Mouse (Mus musculus) telencephalon, adult 2 months (tissue): ENCODE measurements at regions not wholly inside any gene's neighbourhood (a gene's known extent, or its start where the extent isn't known, plus 50 kb on each side); places are given as distances from the start of the nearest gene placed in this dataset.

Source experiments
- DNase-seq: peaks from one replicate; pipeline ENCODE4 v3.0.0-alpha.2; 2011; ENCODE audit warnings: low read depth, low spot score

DNA sequence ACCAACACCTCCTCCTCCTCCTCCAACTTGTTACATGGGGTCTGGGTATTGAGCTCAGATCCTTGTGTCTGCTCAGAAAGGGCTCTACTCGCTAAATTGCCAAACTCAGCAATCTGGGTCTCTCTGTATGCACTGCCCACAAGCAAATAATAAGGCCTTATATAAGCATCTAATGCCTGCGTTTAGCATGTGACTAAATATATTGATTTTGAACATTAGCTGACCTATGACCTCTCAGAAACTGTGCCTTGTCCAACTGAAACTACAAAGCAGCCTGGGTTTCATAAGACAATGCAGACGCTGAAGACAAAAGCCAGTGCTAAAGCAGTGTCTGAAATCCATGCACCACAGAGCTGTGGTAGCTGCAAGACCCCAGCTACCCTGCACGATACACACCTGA lies 206.3 kb upstream of the Mkln1 start:
- no peak for DNase-seq

GRCm38 (mm10) chr6:31193202-31193601 lies 205.3 kb upstream of the Mkln1 start:
- DNase-seq = peak; percentile 80

DNA sequence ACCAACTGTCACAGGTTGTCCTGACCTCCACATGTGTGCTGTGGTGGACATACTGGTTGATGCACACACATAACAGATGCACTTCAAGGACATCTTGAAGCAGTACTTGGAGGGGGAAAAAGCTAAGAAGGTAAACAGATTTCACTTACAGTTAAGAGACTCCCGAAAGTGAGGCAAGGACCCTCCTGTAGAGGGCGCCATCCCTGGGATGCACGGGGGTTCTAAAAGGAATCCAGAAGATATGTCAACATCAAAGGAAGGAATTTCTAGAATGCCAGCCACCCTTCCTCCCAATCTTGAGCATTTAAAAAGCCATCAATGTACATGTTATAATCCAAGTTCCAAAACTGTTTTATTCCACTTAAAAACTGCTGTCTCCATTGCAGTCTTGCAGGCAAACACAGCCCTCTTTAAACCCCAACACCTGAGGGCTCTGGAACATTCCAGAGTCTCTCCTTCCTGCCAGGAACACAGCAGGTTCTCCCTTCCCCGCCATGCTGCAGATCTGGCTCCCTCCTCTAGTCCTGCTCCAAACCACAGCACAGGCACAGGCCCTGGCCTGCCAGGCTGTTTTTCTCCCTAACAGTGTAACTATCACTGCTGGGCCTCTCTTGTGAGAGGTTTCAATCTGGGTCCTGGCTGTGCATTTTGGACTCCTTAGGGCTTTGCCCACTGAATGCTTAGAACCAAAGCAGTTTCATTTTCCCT lies 200.8 kb upstream of the Mkln1 start:
- DNase-seq = no peak

DNA sequence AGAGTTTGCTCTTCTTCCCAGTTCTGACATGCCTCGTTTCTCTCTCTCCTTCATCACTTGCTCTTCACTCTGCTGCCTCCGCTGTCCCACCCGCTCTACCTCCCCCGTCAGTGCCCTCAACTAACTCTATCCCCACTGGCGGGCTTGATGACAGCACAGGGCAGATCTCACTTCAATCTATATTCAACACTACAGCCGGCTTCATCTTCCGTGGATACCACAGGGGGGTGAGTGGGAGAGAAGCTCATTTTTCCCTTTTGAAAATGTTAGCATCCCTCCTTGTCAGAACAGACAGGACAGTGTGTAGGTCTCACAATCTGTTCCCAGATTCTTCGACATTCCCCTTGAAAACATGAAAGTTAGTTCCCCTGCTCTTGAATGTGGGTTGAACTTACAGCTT lies 200.2 kb upstream of the Mkln1 start:
- peak; percentile 56 for DNase-seq

- no peak for DNase-seq
Observed at GRCm38 (mm10) chr6:31200705-31201104, 197.8 kb upstream of the Mkln1 start.

DNA sequence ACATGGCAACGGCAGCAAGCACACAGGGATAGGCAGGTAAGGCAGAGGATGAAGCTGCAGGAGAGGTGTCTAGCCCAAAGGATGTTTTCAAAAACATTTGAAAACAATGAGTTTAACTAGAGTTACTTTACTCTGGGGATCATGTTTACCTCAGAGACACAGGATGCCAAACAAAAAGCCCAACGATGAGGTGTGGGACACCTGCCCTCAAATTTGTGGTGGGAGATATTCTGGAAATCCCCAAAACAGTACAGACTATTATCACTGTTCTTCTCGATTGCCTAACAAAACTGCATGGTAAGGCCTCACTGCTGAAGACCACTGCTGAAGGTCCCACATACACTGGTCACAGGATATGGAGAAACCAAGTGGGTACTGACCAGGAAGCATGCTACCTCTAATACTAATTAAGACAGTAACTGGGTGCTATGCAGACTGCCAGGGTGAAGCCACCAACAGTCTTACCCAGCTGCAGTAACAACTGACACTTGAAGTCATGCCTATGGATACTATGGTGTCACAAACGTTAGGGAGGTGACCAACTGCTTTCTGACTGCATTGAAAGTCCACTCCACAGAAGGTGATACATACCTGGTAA lies 197.1 kb upstream of the Mkln1 start:
- no peak for DNase-seq

- no peak for DNase-seq
Observed at GRCm38 (mm10) chr6:31202594-31202993, 195.9 kb upstream of the Mkln1 start.

GRCm38 (mm10) chr6:31204434-31204833 lies 194.1 kb upstream of the Mkln1 start:
- no peak for DNase-seq

GRCm38 (mm10) chr6:31204839-31205238 lies 193.7 kb upstream of the Mkln1 start:
- no peak for DNase-seq

- DNase-seq = no peak
Observed at GRCm38 (mm10) chr6:31206106-31206505, 192.4 kb upstream of the Mkln1 start.

- no peak for DNase-seq
Observed at GRCm38 (mm10) chr6:31207231-31207630, 191.3 kb upstream of the Mkln1 start.

DNA sequence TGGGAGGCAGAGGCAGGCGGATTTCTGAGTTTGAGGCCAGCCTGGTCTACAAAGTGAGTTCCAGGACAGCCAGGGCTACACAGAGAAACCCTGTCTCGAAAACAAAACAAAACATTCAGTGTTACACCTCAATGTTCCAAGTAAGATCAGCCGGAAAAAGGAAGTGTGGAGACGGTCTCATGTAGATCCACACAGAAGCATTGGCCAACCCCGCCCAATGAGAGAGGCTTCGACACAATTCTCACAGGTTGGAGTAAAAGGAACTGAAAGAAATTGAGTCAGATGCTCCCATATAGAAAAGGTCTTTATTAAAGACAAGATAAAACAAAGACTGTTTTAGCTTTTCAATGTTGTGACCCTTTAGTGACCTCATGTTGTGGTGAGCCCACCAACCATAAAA lies 190.3 kb upstream of the Mkln1 start:
- DNase-seq = no peak

GRCm38 (mm10) chr6:31209411-31210139 lies 189.0 kb upstream of the Mkln1 start:
- no peak for DNase-seq

- DNase-seq = no peak
Observed at GRCm38 (mm10) chr6:31210209-31210714, 188.3 kb upstream of the Mkln1 start.

DNA sequence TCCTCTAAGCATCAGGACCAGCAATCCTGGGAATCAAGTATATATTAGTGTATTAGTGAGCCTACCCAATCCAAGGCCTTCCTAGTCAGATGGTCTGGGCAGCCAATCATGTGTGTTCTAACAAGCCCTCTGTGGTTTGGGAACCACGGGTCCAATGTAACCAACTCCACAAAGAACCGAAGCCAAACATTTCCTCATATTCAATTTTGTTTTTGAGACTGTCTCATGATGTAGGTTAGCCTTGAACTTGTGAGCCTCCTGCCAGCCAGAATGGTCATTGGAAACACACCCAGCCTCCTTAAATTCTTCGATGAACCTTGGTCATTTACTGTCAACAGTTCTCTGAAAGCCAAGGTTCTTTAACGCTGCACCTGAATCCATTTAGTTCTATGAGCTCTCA lies 187.4 kb upstream of the Mkln1 start:
- DNase-seq = no peak

DNA sequence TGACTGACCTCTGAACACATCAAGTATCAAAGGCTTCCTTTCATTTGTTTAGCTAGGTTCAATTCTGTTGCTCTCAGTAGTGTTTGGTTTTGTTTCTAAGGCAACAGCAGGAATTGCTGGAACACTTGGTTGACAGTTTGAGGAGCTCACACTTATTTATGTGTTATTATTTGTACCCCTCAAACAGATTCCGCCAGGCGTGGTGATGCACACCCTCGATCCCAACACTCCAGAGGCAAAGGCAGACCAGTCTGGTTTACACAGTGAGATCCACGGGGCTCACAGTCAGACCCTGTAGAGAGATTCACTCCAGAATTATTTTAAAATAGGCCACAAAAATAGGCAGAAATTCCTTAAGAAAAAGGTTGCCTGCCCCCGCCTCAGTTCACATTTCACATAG lies 186.9 kb upstream of the Mkln1 start:
- DNase-seq = no peak

- DNase-seq = no peak
Observed at GRCm38 (mm10) chr6:31212080-31212479, 186.5 kb upstream of the Mkln1 start.

DNA sequence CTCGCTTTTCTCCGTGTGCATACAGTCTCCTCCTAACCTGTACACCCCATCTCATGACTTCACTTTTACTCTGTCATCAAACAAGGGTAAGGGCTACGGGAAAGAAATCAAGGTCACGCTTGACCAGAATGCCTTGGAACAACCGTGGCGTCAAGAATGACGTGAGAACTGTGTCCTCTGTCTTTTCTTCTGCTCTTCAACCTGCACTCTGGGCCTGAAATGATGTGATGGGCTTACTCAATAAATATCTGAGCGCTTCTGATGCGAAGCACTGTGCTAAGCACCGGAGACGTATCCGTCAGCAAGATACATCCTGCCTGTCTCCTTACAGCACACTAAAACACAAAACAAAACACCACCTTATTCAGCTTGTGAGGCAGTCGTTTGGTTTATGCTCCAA lies 185.8 kb upstream of the Mkln1 start:
- DNase-seq = no peak

DNA sequence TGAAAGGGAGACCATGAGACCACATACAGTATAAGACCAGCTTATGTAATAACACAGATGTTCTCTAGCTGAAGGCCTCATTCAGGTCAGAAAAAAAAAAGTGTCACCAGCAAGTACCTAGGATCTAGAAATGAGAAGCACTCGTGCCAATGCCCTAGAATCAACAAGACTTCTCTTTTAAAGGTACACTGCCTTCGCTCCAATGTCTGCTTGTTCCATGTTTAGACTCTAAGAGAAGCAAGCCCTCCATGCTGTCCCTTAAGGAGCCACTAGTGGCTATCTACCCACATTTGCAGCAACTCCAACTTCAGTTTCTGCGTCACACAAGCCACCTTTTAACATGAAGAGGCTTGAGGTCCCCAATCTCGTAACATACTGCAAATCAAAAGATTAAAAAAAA lies 185.4 kb upstream of the Mkln1 start:
- no peak for DNase-seq

DNA sequence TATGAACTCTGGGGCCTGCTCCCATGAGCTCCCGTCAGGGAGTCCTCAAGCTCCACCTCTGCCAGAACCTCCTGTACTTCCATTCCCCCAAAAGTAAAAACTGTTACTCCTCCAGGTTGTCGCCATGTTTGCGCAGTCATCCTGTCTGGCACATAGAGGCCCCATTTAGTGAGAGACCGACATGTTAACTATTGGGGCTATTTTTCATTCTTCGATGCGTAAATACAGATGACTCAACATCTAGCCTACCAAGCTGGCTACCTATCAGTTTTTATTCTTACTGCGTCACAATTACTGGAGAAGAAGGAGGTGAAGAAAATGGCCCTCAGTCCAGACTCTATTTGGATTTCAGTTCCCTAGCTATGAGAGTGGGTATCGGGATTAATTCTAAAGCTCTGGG lies 182.9 kb upstream of the Mkln1 start:
- DNase-seq = no peak

- DNase-seq = peak; percentile 91
Observed at GRCm38 (mm10) chr6:31216206-31217059, 182.1 kb upstream of the Mkln1 start.

GRCm38 (mm10) chr6:31217060-31217541 lies 181.4 kb upstream of the Mkln1 start:
- peak; percentile 50 for DNase-seq
